Mouse (Mus musculus) liver, embryonic 15.5 days (tissue): Measurements from ENCODE around the gene Cdiptos. TPM values are rescaled to one million over a fixed set of nuclear protein-coding genes. Genes with fewer than 3 reads are reported as not detected.

Source experiments
- ATAC-seq: fragments of 200-750 bp; cut with Nextera tagmentation; 2 replicates; pipeline ENCODE4 v1.8.0; 2017; ENCODE audit warnings: moderate number of reproducible peaks, mild to moderate bottlenecking, moderate library complexity; ENCODE audit not compliant: insufficient read depth
- H3K27ac ChIP-seq: fragments of 300-500 bp; sonication (generic); replicated peaks from 2 replicates; pipeline ENCODE4 v1.5.1; 2015; ENCODE audit warnings: mild to moderate bottlenecking, inconsistent platforms
- H3K27me3 ChIP-seq: fragments of 300-500 bp; sonication (generic); 2 replicates; pipeline ENCODE4 v1.6.1; 2015; ENCODE audit warnings: mild to moderate bottlenecking, inconsistent platforms
- H3K36me3 ChIP-seq: fragments of 300-500 bp; sonication (generic); replicated peaks from 2 replicates; pipeline ENCODE4 v1.6.1; 2015; ENCODE audit warnings: moderate library complexity, mild to moderate bottlenecking, inconsistent platforms
- H3K4me1 ChIP-seq: fragments of 300-500 bp; sonication (generic); replicated peaks from 2 replicates; pipeline ENCODE4 v1.6.1; 2015; ENCODE audit warnings: inconsistent platforms
- H3K4me2 ChIP-seq: fragments of 300-500 bp; sonication (generic); 2 replicates; pipeline ENCODE4 v1.6.1; 2015; ENCODE audit warnings: moderate library complexity, mild to moderate bottlenecking, inconsistent platforms
- H3K4me3 ChIP-seq: fragments of 300-500 bp; sonication (generic); replicated peaks from 2 replicates; pipeline ENCODE4 v1.5.1; 2015; ENCODE audit warnings: mild to moderate bottlenecking, inconsistent platforms
- H3K9ac ChIP-seq: fragments of 300-500 bp; sonication (generic); 2 replicates; pipeline ENCODE4 v1.6.1; 2015; ENCODE audit warnings: moderate library complexity, mild to moderate bottlenecking, inconsistent platforms
- H3K9me3 ChIP-seq: fragments of 300-500 bp; sonication (generic); replicated peaks from 2 replicates; pipeline ENCODE4 v1.6.1; 2016; ENCODE audit warnings: inconsistent platforms
- WGBS: fragments of 180-500 bp; shearing (Covaris S2); methylation state at CpG from one replicate; pipeline ENCODE4 v1.1.7; 2015; ENCODE audit warnings: mixed read lengths; ENCODE audit not compliant: insufficient replicate concordance; 5-methylcytosine and 5-hydroxymethylcytosine counted together
- polyA plus RNA-seq: library from polyadenylated mRNA; unstranded; fragments of >200 nt; fragmentation: Nextera tagmentation; extraction: Ambion mirVana; gene quantifications from 2 replicates; pipeline ENCODE4 v1.2.1, GENCODE M21; 2015

Gene Cdiptos
- polyA plus RNA-seq, 1 experiment from 2014 or later, result 0.63 TPM

DNA sequence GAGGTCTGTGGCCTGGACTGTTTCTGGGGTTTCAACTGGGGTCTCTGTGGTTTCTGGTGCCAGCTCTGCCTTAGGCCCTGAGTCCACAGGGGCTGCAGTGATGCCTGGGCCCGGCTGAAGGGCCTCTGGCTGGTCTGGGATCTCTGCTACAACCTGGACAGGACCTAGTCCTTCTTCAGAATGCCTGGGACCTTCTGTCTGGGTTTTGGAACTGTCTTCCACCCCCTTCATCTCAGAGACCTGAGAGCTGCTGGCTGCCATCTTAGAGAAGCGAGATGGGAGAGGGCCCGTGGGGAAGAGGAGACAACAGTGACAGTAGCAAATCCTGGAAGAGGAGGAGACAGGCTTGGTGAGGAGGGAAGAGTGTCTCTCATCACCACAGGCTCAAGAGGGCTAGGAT lies 44.1 kb upstream of the Cdiptos start:
- Histone ChIP-seq H3K9me3 (no peaks in the 10 kb centered on the region), H3K27me3 (no peaks in the 10 kb centered on the region), H3K36me3 (peaks cover 40% of the 10 kb centered on the region), H3K4me1 (peaks cover 74% of the 10 kb centered on the region), H3K9ac (no peak overlapping the region), H3K27ac (no peak overlapping the region), H3K4me3 (0 out of 2 replicates have a peak overlapping the region, but pooled peaks have one; percentile 39), H3K4me2 (peak overlapping the region; percentile 5; the same call in 1 of the 2 replicates)
- ATAC-seq, result no peak
- 58% methylated on average over 3 of the region's 3 CpGs for WGBS

DNA sequence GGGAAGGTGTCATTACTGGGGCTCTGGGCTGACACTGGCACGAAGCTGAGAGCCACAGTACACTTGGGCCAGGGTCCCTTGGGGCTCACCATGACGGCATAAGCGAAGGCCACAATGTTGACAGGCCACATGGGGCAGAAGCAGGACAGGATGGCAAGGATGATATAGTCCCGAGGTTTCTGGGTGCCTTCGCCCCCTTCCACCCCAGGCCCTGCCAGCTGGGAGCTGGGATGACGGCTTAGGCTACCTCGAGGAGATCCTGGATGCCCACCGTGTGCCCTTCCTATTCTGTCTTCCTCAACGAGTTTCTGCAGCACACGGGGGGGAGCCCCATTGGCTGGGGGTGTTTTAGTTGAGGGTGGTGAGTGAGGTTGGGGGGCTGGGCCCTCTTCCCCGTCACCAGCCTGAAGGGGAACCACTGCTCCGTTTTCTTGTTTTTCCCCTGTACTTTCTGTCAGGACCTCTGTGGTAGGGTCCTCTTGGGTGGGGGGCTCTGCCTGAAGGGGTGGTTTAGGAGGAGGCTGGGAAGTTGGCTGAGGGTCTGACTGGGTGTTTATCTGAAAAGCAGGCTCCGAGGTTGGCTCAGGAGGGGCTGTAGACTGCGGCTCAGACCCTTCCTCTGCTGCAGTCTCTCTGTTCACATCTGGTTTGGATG lies 43.5 kb upstream of the Cdiptos start:
- no peak overlapping the region for H3K4me2 ChIP-seq
- no peaks in the 10 kb centered on the region for H3K27me3 ChIP-seq

DNA sequence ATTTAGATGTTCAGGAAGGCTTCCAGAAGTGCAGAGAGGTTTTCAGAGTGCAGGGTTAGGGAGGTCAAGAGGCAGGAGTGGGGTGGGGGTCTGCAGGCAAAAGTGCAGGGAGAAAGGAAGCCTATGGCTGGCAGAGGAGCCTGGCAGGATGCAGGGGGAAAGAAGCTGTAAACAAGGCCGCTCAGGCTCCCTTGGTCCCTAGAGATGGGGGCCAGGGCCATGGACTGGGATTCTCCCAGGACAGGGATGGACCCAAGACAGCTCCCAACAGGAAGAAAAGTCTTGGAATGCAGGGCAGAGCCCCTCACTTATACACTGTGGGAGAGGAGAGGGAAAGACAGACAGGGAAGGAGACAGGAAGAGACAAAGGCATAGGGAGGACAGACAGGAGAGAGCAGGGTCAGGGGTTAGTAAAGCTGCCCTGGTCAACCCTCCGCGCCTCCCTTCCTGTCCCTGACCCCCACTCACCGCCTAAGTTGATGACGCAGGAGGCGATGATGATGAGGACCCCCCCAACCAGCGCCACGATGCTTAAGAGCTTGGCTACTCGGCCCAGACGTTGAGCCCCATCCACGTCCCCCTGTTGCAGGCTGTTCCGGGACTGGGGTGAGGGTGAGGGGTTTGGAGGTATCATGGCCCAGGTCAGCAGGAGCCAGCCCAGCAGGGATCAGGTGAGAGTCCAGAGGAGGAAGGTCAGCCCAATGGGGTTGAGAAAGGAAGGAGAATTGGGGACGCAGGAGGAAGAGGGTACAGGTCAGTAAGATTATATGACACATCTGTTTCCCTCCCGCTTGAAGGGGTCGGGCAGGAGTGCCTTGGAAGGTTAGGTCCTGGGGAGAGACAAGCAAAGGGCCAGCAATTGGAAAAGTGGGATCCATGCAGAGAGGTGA lies 42.8 kb upstream of the Cdiptos start:
- Histone ChIP-seq H3K4me2 (no peak overlapping the region), H3K4me1 (peaks cover 74% of the 10 kb centered on the region), H3K9me3 (no peaks in the 10 kb centered on the region), H3K27me3 (no peaks in the 10 kb centered on the region), H3K4me3 (no peak overlapping the region), H3K27ac (no peak overlapping the region), H3K9ac (no peak overlapping the region), H3K36me3 (peaks cover 32% of the 10 kb centered on the region)
- WGBS, result 81% methylated on average over 15 of the region's 15 CpGs
- no peak for ATAC-seq

More for the DNA sequence above, 43.5 kb upstream of the Cdiptos start:
- H3K9me3 ChIP-seq, result no peaks in the 10 kb centered on the region
- H3K9ac ChIP-seq, result no peak overlapping the region
- 63% methylated on average over 14 of the region's 14 CpGs for WGBS
- no peak overlapping the region for H3K4me3 ChIP-seq
- H3K27ac ChIP-seq, result no peak overlapping the region
- peaks cover 74% of the 10 kb centered on the region for H3K4me1 ChIP-seq
- ATAC-seq, result no peak
- peaks cover 39% of the 10 kb centered on the region for H3K36me3 ChIP-seq

DNA sequence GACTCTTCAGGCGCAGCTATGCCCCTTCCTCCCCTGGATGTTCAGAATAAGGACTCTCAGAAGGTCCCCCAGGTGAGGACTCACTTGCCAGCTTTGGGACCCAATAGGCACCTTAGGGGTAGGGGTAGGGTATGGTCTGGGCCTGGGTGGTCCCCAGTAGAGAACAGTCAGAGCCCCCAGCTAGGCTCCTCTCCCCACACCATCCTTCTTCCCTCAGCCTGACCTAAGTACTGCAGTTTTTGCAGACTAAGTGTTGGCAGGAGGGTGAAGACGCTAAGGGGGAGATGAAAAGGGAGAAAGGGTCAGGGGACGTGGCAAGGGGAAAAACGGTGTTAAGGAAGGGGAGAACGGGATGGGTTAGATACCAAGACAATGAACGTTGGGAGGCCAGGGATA lies 42.0 kb upstream of the Cdiptos start:
- Histone ChIP-seq H3K9me3 (no peaks in the 10 kb centered on the region), H3K27me3 (no peaks in the 10 kb centered on the region), H3K36me3 (peaks cover 24% of the 10 kb centered on the region), H3K4me2 (no peak overlapping the region), H3K27ac (peak overlapping the region; percentile 60), H3K9ac (no peak overlapping the region), H3K4me3 (0 out of 2 replicates have a peak overlapping the region, but pooled peaks have one; percentile 78), H3K4me1 (peaks cover 74% of the 10 kb centered on the region)
- 44% methylated on average over 6 of the region's 6 CpGs for WGBS
- ATAC-seq, result no peak

DNA sequence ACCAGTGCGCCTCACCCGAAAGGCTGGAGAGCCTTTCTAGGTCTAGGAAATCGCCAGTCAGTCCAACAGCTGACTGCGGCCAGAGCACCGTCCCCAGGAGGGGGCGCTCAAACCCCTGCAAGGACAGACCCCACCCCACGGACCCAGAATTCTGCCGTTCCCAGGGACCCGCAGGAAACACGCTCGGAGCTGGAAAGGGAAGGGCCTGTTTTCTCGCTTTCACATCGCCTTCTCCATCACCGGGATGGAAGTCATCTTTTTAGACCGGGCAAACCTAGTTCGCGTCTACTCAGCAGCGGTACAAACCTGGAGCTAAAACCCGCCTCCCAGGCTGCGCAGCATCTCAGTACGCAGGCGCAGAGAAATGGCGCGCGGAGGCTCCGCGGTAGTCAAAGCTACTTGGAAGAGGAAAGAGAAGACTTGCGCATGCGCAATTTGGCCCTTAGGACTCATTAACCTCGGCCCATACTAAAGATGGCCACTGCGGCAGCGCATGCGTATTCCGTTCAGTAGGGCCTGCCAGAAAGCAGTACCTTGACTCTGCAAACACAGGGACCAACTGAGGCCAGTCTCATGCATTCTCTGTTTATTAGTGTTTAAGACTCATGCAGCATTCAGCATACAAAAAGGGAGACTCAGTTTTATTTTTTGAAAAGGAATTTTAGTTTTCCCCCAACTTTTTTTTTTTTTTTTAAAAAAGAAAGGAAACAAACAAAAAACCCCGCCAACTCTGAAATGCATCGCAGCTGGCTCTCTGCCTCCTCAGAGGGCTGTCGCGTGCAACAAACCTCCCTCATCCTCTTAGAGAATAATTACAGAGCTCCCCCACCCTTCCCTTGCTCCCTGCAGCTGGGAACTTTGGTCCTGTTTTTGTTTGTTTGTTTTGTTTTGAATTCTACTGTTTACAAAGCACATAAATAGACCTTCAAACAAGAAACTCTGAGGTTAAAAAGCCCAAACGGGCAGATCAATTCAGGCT lies 41.4 kb upstream of the Cdiptos start, which contains the start of gene Pagr1a:
Gene Pagr1a (minus strand): TSS at position 382 of the 979 bp plus-strand sequence.
- H3K9ac ChIP-seq, result peak within 1 kb of the TSS; percentile 89
- H3K27ac ChIP-seq, result peak within 1 kb of the TSS; percentile 95
- peak within 1 kb of the TSS; percentile 78 for H3K4me3 ChIP-seq
- 4% methylated on average over 39 of the region's 39 CpGs for WGBS
- H3K36me3 ChIP-seq, result peaks cover 21% of the 10 kb centered on the region
- no peaks in the 10 kb centered on the region for H3K9me3 ChIP-seq
- ATAC-seq, result peak; percentile 83
- H3K27me3 ChIP-seq, result no peaks in the 10 kb centered on the region
- peak within 1 kb of the TSS; percentile 96 for H3K4me2 ChIP-seq
- H3K4me1 ChIP-seq, result peaks cover 69% of the 10 kb centered on the region

DNA sequence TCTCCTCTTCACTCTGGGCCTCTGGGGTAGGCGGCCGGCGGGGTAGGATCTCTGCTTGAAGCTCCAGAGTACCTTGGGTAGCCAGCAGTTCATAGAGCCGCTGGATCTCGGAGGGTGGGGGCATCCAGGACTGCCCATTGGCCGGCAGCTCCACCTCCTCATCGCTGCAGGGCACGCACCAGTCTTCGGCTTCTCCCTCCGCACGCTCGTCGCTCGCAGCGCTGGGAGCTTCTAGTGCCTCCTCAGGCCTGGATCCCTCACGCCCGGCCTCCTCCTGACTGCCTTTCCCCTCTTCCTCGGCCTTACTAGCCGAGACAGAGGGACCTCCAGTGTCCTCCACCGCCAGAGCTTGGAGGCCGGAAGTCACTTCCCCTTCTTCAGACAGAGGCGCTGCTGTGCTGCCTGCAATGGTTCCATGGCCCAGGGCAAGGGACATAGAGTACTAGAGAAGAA lies 40.6 kb upstream of the Cdiptos start:
- H3K4me2 ChIP-seq, result peak overlapping the region; percentile 96
- no peaks in the 10 kb centered on the region for H3K27me3 ChIP-seq
- peak; percentile 66 for ATAC-seq
- WGBS, result 0% methylated on average over 22 of the region's 22 CpGs
- H3K36me3 ChIP-seq, result peaks cover 16% of the 10 kb centered on the region
- peaks cover 66% of the 10 kb centered on the region for H3K4me1 ChIP-seq
- peak overlapping the region; percentile 78 for H3K4me3 ChIP-seq
- H3K9me3 ChIP-seq, result no peaks in the 10 kb centered on the region
- H3K9ac ChIP-seq, result peak overlapping the region; percentile 89
- peak overlapping the region; percentile 95 for H3K27ac ChIP-seq

DNA sequence TGATC lies 40.4 kb upstream of the Cdiptos start, which contains the start of gene Pagr1b:
Gene Pagr1b (minus strand): TSS at position 4 of the 5 bp plus-strand sequence.
- no peaks in the 10 kb centered on the region for H3K27me3 ChIP-seq
- H3K27ac ChIP-seq, result peak within 1 kb of the TSS; percentile 95
- H3K4me1 ChIP-seq, result peaks cover 66% of the 10 kb centered on the region
- H3K4me3 ChIP-seq, result peak within 1 kb of the TSS; percentile 78
- peak within 1 kb of the TSS; percentile 96 for H3K4me2 ChIP-seq
- peaks cover 16% of the 10 kb centered on the region for H3K36me3 ChIP-seq
- ATAC-seq, result no peak
- peak within 1 kb of the TSS; percentile 89 for H3K9ac ChIP-seq
- H3K9me3 ChIP-seq, result no peaks in the 10 kb centered on the region

DNA sequence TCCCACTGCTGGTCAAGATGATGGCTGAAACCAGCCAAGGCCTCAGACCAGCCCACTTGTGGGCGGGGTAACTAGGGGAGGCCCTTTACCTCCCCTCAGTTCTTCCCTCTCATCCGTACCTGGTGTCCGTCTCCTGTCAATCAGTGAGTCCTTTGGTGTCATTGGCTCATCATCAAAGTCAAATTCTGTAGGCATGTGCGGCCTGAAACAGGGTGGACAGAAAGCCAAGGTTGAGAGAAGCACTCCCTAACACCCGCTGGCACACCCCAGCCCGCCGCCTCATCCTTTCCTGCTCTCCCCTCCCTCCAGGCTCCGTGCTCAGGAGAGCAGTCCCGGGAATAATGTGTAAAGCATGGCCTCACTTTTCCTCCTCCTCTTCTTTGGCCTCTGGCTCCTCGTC lies 40.2 kb upstream of the Cdiptos start:
- Histone ChIP-seq H3K4me2 (peak overlapping the region; percentile 96), H3K36me3 (peaks cover 16% of the 10 kb centered on the region), H3K9me3 (no peaks in the 10 kb centered on the region), H3K27ac (peak overlapping the region; percentile 95), H3K9ac (peak overlapping the region; percentile 89), H3K27me3 (no peaks in the 10 kb centered on the region), H3K4me3 (peak overlapping the region; percentile 78), H3K4me1 (peaks cover 66% of the 10 kb centered on the region)
- WGBS, result 3% methylated on average over 10 of the region's 10 CpGs
- peak; percentile 32 for ATAC-seq

DNA sequence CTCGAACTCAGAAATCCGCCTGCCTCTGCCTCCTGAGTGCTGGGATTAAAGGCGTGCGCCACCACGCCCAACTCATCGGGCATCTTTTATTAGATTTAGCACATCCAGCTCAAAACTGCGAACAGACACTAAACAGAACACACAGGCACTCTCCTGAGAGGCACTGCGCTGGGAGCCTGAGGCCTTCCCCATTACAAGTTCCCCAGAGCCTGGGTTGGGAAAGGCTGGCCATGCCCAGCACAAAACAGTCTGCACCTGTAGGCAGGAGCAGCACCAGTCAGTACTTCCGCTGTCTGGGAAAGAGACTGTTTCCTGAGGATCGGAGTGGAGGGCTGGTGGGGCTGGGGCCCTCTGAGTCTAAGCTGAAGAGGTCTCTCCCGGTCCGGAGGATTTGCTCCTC lies 39.1 kb upstream of the Cdiptos start:
- Histone ChIP-seq H3K27me3 (no peaks in the 10 kb centered on the region), H3K4me3 (peak overlapping the region; percentile 78; the same call in 1 of the 2 replicates), H3K9me3 (no peaks in the 10 kb centered on the region), H3K4me2 (peak overlapping the region; percentile 96), H3K36me3 (peaks cover 16% of the 10 kb centered on the region), H3K27ac (peak overlapping the region; percentile 95; the same call in 1 of the 2 replicates), H3K9ac (no peak overlapping the region), H3K4me1 (peaks cover 63% of the 10 kb centered on the region)
- 87% methylated on average over 12 of the region's 12 CpGs for WGBS
- no peak for ATAC-seq

DNA sequence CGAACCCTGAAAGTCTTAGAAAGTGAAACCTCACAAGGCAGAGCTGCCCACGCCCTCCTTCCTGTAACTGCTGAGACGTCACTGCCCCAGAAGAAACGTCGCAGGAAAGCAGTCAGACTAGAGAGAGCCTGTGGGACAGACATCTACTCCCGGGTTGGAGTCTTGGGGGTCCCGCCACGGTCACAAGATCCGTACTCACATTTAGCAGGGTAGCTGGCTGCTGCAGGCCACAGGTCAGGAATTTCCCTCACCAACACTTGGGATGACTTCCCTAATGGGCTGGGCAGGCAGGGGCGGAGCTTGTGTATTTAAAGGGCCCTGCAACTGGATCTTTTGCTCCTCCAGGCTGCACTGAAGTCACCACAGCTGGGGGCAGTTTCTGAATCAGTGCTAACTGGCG lies 38.4 kb upstream of the Cdiptos start, which contains the start of gene Mvp:
Gene Mvp (minus strand): TSS at position 302 of the 400 bp plus-strand sequence.
- Histone ChIP-seq H3K27ac (peak within 1 kb of the TSS; percentile 95), H3K9me3 (no peaks in the 10 kb centered on the region), H3K27me3 (no peaks in the 10 kb centered on the region), H3K36me3 (peaks cover 16% of the 10 kb centered on the region), H3K4me2 (peak within 1 kb of the TSS; percentile 96), H3K9ac (peak within 1 kb of the TSS; percentile 52), H3K4me1 (peaks cover 68% of the 10 kb centered on the region), H3K4me3 (peak within 1 kb of the TSS; percentile 78)
- no peak for ATAC-seq
- 20% methylated on average over 11 of the region's 11 CpGs for WGBS
